Mouse (Mus musculus) granulocyte monocyte progenitor cell, adult 5-6 weeks (primary cell): Measurements from ENCODE around the gene Pcdh15. TPM values are rescaled to one million over a fixed set of nuclear protein-coding genes. Genes with fewer than 3 reads are reported as not detected.

Experiments
- ATAC-seq: replicated peaks from 2 replicates; pipeline ENCODE4 v1.8.0; 2016; ENCODE audit warnings: mild to moderate bottlenecking, moderate TSS enrichment, inconsistent platforms; ENCODE audit not compliant: poor library complexity, severe bottlenecking
- total RNA-seq, 2 experiments: library from RNA; stranded (forward) in 1 of 2; stranded (reverse) in 1 of 2; fragments of 200-712, 200-1000 nt in 1 of 2; fragments of >200 nt in 1 of 2; fragmentation: Nextera tagmentation in 1 of 2; gene quantifications; 2 replicates each; pipeline ENCODE4 v1.2.3; 2014 to 2017

Gene Pcdh15
- total RNA-seq, 2 experiments from 2014 or later = not detected

- no peak for ATAC-seq
These were observed 832.0 kb downstream of the Pcdh15 start for GRCm38 (mm10) chr10:73931185-73931584.

GRCm38 (mm10) chr10:73931996-73932679, 833.0 kb downstream of the Pcdh15 start:
- no peak for ATAC-seq

- no peak for ATAC-seq
These were observed 837.0 kb downstream of the Pcdh15 start for GRCm38 (mm10) chr10:73936121-73936520.

GRCm38 (mm10) chr10:73938989-73939388, 839.8 kb downstream of the Pcdh15 start:
- ATAC-seq = no peak

- no peak for ATAC-seq
These were observed 848.7 kb downstream of the Pcdh15 start for GRCm38 (mm10) chr10:73947799-73948198.

GRCm38 (mm10) chr10:73953362-73953761, 854.2 kb downstream of the Pcdh15 start:
- no peak for ATAC-seq

GRCm38 (mm10) chr10:73984057-73984456, 884.9 kb downstream of the Pcdh15 start:
- no peak for ATAC-seq

GRCm38 (mm10) chr10:74008836-74009235, 909.7 kb downstream of the Pcdh15 start:
- ATAC-seq = no peak

- no peak for ATAC-seq
These were observed 923.9 kb downstream of the Pcdh15 start for GRCm38 (mm10) chr10:74023091-74023490.

- no peak for ATAC-seq
These were observed 953.9 kb downstream of the Pcdh15 start for GRCm38 (mm10) chr10:74053059-74053458.

GRCm38 (mm10) chr10:74086653-74087052, 987.5 kb downstream of the Pcdh15 start:
- ATAC-seq = no peak

GRCm38 (mm10) chr10:74098296-74098695, 999.2 kb downstream of the Pcdh15 start:
- no peak for ATAC-seq

- no peak for ATAC-seq
These were observed 1015.0 kb downstream of the Pcdh15 start for GRCm38 (mm10) chr10:74114107-74114506.

- no peak for ATAC-seq
These were observed 1017.7 kb downstream of the Pcdh15 start for GRCm38 (mm10) chr10:74116817-74117216.

- no peak for ATAC-seq
These were observed 1024.3 kb downstream of the Pcdh15 start for GRCm38 (mm10) chr10:74123421-74123820.

GRCm38 (mm10) chr10:74129192-74129591, 1030.0 kb downstream of the Pcdh15 start:
- ATAC-seq = no peak

GRCm38 (mm10) chr10:74129665-74130064, 1030.5 kb downstream of the Pcdh15 start:
- ATAC-seq = no peak

- no peak for ATAC-seq
These were observed 1031.7 kb downstream of the Pcdh15 start for GRCm38 (mm10) chr10:74130805-74131204.

GRCm38 (mm10) chr10:74147966-74148365, 1048.8 kb downstream of the Pcdh15 start:
- ATAC-seq = no peak

GRCm38 (mm10) chr10:74181921-74182320, 1082.8 kb downstream of the Pcdh15 start:
- ATAC-seq = no peak

GRCm38 (mm10) chr10:74203650-74204049, 1104.5 kb downstream of the Pcdh15 start:
- no peak for ATAC-seq

- ATAC-seq = no peak
These were observed 1118.1 kb downstream of the Pcdh15 start for GRCm38 (mm10) chr10:74217268-74217667.
